ENCODE assay signal across 23 mouse cellular contexts in genomic region chr2:36262025-36262424, GRCm38 (mm10). TPM values are rescaled to one million over a fixed set of nuclear protein-coding genes. Genes with fewer than 3 reads are reported as not detected.
A peak's percentile ranks its signal among the peaks of the same experiment; 100 is the strongest.
DNase-seq lines count a peak whose midpoint lies in the region; ATAC-seq and TF ChIP-seq lines count a peak whose summit lies in the region.
"Had no signal": no experiment of that assay in that cellular context is flagged by ENCODE, and none has a peak within 500 bp of the region (broad histone marks: within the 10 kb centered on the region; RNA-seq: fewer than 3 reads in every experiment).

No protein-coding gene starts in this region.

- H3K36me3 ChIP-seq in liver, postnatal 0 days (replicated peaks; ENCODE audit: insufficient read depth, low read length) = no peaks in the 10 kb centered on the region
- H3K36me3 ChIP-seq: embryonic facial prominence, embryonic 15.5 days; forebrain, embryonic 10.5 days; heart, embryonic 15.5 days had no signal

- no peak overlapping the region for H3K4me3 ChIP-seq in liver, postnatal 0 days (ENCODE audit: low read depth, low read length)
- H3K4me3 ChIP-seq: embryonic facial prominence, embryonic 15.5 days; erythroblast, embryonic 14.5 days; forebrain, embryonic 10.5 days; gastrocnemius, adult 2 months; heart, adult 2 months; heart, embryonic 15.5 days had no signal

- no peak overlapping the region for H3K27ac ChIP-seq in liver, postnatal 0 days (ENCODE audit: low read depth)
- H3K27ac ChIP-seq: embryonic facial prominence, embryonic 15.5 days; forebrain, embryonic 10.5 days; gastrocnemius, adult 2 months; heart, adult 2 months; heart, embryonic 15.5 days; hindbrain, embryonic 14.5 days had no signal

- no peak for DNase-seq in liver, postnatal 0 days
- no peak for DNase-seq in liver
- peak; percentile 52 for DNase-seq in NIH3T3 (ENCODE audit: low read depth)
- DNase-seq in gonadal fat pad, adult 2 months (ENCODE audit: low read depth) = peak; percentile 23
- peak; percentile 78 for DNase-seq in lung, postnatal 36 days
- DNase-seq in adrenal gland, adult 2 months = no peak
- DNase-seq: adrenal gland, postnatal 10 days; cerebellum, adult 11 months; cerebellum, adult 8-10 months; cerebellum, postnatal 14 days; embryo, embryonic 11 days; gastrocnemius, adult 2 months; gastrocnemius, postnatal 36 days; heart, adult 2 months; heart, postnatal 14 days had no signal

- TF ChIP-seq CTCF in liver, postnatal 0 days (IDR thresholded peaks at IDR 0.05; ENCODE audit: low read depth) = no peak

- WGBS in liver, postnatal 0 days (ENCODE audit: insufficient replicate concordance) = 50% methylated on average over 4 of the region's 4 CpGs

- ATAC-seq in liver, postnatal 0 days = 0 out of 2 replicates have a peak, but pooled peaks have one; percentile 33
- ATAC-seq: forebrain, embryonic 14.5 days had no signal

- no peaks in the 10 kb centered on the region for H3K4me1 ChIP-seq in liver, postnatal 0 days (ENCODE audit: insufficient read depth)
- H3K4me1 ChIP-seq: embryonic facial prominence, embryonic 15.5 days; forebrain, embryonic 10.5 days; heart, embryonic 15.5 days had no signal

- TF ChIP-seq EP300 in liver, postnatal 0 days (IDR thresholded peaks at IDR 0.05; ENCODE audit: low read depth) = no peak

- no peaks in the 10 kb centered on the region for H3K9me3 ChIP-seq in liver, postnatal 0 days (ENCODE audit: low read length)
- H3K9me3 ChIP-seq: embryonic facial prominence, embryonic 15.5 days; forebrain, embryonic 10.5 days; heart, embryonic 15.5 days had no signal

- H3K9ac ChIP-seq in liver, postnatal 0 days (replicated peaks) = no peak overlapping the region
- H3K9ac ChIP-seq: embryonic facial prominence, embryonic 15.5 days; heart, embryonic 15.5 days; hindbrain, embryonic 14.5 days had no signal

- H3K27me3 ChIP-seq in liver, postnatal 0 days (ENCODE audit: insufficient read depth, low read length) = no peaks in the 10 kb centered on the region
- H3K27me3 ChIP-seq: CH12.LX; embryonic facial prominence, embryonic 15.5 days; heart, embryonic 15.5 days had no signal

- H3K4me2 ChIP-seq in liver, postnatal 0 days (ENCODE audit: low read depth, low read length) = no peak overlapping the region
- H3K4me2 ChIP-seq: embryonic facial prominence, embryonic 15.5 days; heart, embryonic 11.5 days; heart, embryonic 15.5 days; hindbrain, embryonic 14.5 days had no signal

RNA-seq across cellular contexts. Expression of gene Ptgs1, which starts 31.8 kb away (rescaled TPM):
- polyA plus RNA-seq in liver, postnatal 0 days (2015; fragmentation: Nextera tagmentation; extraction: Ambion mirVana) = 24.7 and 25.3 TPM in 2 replicates
- polyA plus RNA-seq in gonadal fat pad, adult 2 months (2012; rRNA removed) = 61.1 and 66.4 TPM in 2 replicates
- total RNA-seq in adrenal gland, adult 2 months (2021) = 10 to 100 TPM; 15.0 to 15.6 TPM
- 17.9 and 26.2 TPM in 2 replicates for polyA plus RNA-seq in adrenal gland, adult 2 months (2012; rRNA removed)

Comparison
In these comparisons a context has a peak if more than half of its experiments do, and no peak if none do; other contexts are left out.
1. DNase-seq: peak in NIH3T3 (single experiment), gonadal fat pad, adult 2 months (single experiment) and lung, postnatal 36 days (single experiment); none in liver, postnatal 0 days (single experiment), liver (single experiment) and adrenal gland, adult 2 months (single experiment).